Mouse (Mus musculus): ENCODE results near the gene Slc1a5. TPM values are rescaled to one million over a fixed set of nuclear protein-coding genes. Genes with fewer than 3 reads are reported as not detected.

The Slc1a5 gene
- polyA plus RNA-seq (2021; fragmentation: Nextera tagmentation) = 0.74 and 1.3 TPM in 2 replicates
- long read RNA-seq, experiment 1, partial matches to known transcripts = 0 of 1 reads
- long read RNA-seq, experiment 1, other reads (novel, unspliced or antisense) = 0 of 1 reads
- long read RNA-seq, experiment 2, partial matches to known transcripts = 0 of 5 reads
- long read RNA-seq, experiment 2, other reads (novel, unspliced or antisense) = 0 of 5 reads

GRCm38 (mm10) chr7:16780825-16781554, at the start of gene Slc1a5:
Slc1a5 (plus strand) TSS chr7:16781340.

GRCm38 (mm10) chr7:16738073-16738696, 43.0 kb upstream of the Slc1a5 start, which contains the start of gene Ap2s1:
Ap2s1 (plus strand) TSS chr7:16738410.

GRCm38 (mm10) chr7:16815351-16815941, 34.3 kb downstream of the Slc1a5 start, which contains the start of gene Strn4:
Strn4 (plus strand) TSS chr7:16815889.

GRCm38 (mm10) chr7:16816475-16817122, 35.5 kb downstream of the Slc1a5 start, which contains the start of gene Fkrp:
Fkrp (minus strand) TSS chr7:16816732.

GRCm38 (mm10) chr7:16842645-16843063, 61.5 kb downstream of the Slc1a5 start, which contains the start of gene Prkd2:
Prkd2 (plus strand) TSS chr7:16842902.

Other genes starting within 250 kb of the Slc1a5 start
- 11.8 and 13.4 TPM in 2 replicates for gene Arhgap35, start 166.3 kb upstream of the Slc1a5 start, polyA plus RNA-seq (2021; fragmentation: Nextera tagmentation)
- gene Ceacam15, start 105.6 kb upstream of the Slc1a5 start, polyA plus RNA-seq (2021; fragmentation: Nextera tagmentation) = 0.13 TPM in 1 of 2 replicates, not detected in the other
- 0.10 TPM in 1 of 2 replicates, not detected in the other for gene Ceacam9, start 59.4 kb upstream of the Slc1a5 start, polyA plus RNA-seq (2021; fragmentation: Nextera tagmentation)
- gene Ap2s1, start 42.9 kb upstream of the Slc1a5 start, polyA plus RNA-seq (2021; fragmentation: Nextera tagmentation) = 475 and 500 TPM in 2 replicates
- gene Strn4, start 34.5 kb downstream of the Slc1a5 start, polyA plus RNA-seq (2021; fragmentation: Nextera tagmentation) = 50.3 and 63.2 TPM in 2 replicates
- 20.2 and 23.1 TPM in 2 replicates for gene Fkrp, start 35.4 kb downstream of the Slc1a5 start, polyA plus RNA-seq (2021; fragmentation: Nextera tagmentation)
- 0.85 and 0.94 TPM in 2 replicates for gene Prkd2, start 61.6 kb downstream of the Slc1a5 start, polyA plus RNA-seq (2021; fragmentation: Nextera tagmentation)
- gene Dact3, start 94.0 kb downstream of the Slc1a5 start, polyA plus RNA-seq (2021; fragmentation: Nextera tagmentation) = 9.3 and 10.3 TPM in 2 replicates
- gene Gng8, start 110.4 kb downstream of the Slc1a5 start, polyA plus RNA-seq (2021; fragmentation: Nextera tagmentation) = 4.5 and 5.7 TPM in 2 replicates
- gene Ptgir, start 125.2 kb downstream of the Slc1a5 start, polyA plus RNA-seq (2021; fragmentation: Nextera tagmentation) = 0.05 and 0.08 TPM in 2 replicates
- 493 and 510 TPM in 2 replicates for gene Calm3, start 142.8 kb downstream of the Slc1a5 start, polyA plus RNA-seq (2021; fragmentation: Nextera tagmentation)
- gene Pnmal2, start 163.3 kb downstream of the Slc1a5 start, polyA plus RNA-seq (2021; fragmentation: Nextera tagmentation) = 112 and 113 TPM in 2 replicates
- 64.1 and 64.5 TPM in 2 replicates for gene Pnmal1, start 178.3 kb downstream of the Slc1a5 start, polyA plus RNA-seq (2021; fragmentation: Nextera tagmentation)
- 9.1 and 9.2 TPM in 2 replicates for gene Gm42372, start 201.7 kb downstream of the Slc1a5 start, polyA plus RNA-seq (2021; fragmentation: Nextera tagmentation)
- gene Ccdc8, start 211.4 kb downstream of the Slc1a5 start, polyA plus RNA-seq (2021; fragmentation: Nextera tagmentation) = 0.35 and 0.38 TPM in 2 replicates
- 126 and 137 TPM in 2 replicates for gene Ppp5c, start 246.6 kb downstream of the Slc1a5 start, polyA plus RNA-seq (2021; fragmentation: Nextera tagmentation)